Mouse (Mus musculus): Measurements from ENCODE around the gene Tbr1.

DNA sequence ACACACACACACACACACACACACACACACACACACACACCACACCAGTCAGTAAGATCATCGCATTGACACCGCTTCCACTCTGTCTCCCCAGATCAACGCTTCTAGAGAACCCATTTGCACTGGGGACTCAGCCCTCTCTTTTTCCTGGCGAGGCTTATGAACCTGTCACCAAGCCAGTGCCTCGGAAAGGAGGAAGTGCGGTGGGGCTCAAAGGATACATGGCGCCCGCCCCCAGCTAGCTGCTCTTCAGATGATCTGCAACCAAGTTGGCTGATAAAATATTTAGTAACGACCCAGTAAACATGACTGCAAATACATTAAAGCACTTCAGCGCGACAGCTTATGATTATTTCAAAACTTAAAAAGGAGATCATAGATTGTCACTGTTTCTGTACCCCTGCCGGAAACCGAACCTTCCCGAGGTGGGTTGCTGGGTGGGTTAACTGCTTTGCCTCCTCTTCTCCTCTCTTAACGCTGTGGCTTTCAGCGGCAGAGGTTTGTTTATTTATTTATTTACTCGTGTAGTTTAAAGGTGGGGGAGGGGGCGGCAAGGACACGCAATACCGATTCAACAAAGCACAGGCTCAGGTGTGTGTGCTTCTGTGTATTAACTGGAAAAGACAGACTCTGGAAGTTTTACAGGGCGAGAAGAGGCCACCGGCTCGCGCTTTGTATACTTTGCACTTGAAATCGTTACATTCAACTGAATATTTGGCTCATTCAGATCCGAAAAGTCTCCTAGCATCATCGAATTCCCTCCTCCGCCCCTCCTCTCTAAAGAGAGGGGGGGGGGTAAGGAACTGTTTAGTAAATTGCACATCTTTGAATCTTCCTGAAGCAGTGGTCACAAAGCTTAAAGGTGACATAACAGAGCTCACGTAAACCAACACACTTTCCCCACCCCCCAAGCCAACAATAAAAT lies 975 bp downstream of the Tbr1 start:
- TF ChIP-seq POLR2A (IDR thresholded peaks at IDR 0.05; ENCODE audit: control insufficient read depth, extremely low read depth, insufficient read depth, low read length, poor library complexity) (no peak), CTCF (IDR thresholded peaks at IDR 0.05; ENCODE audit: borderline replicate concordance, control insufficient read depth, extremely low read depth, insufficient read depth, low read length, poor library complexity) (no peak)

Data from thymus, adult 2 months (tissue).